Mouse (Mus musculus) megakaryocyte progenitor cell, adult 5-6 weeks (primary cell): ENCODE data around the gene Chaf1a. TPM values are rescaled to one million over a fixed set of nuclear protein-coding genes. Genes with fewer than 3 reads are reported as not detected.

Experiments used
- ATAC-seq: replicated peaks from 2 replicates; pipeline ENCODE4 v1.8.0; 2016; ENCODE audit warnings: mild to moderate bottlenecking, moderate TSS enrichment, inconsistent platforms; ENCODE audit not compliant: poor library complexity
- total RNA-seq, 2 experiments: library from RNA; stranded (forward) in 1 of 2; stranded (reverse) in 1 of 2; fragments of 157-497, 149-512 nt in 1 of 2; fragments of 200-1000 nt in 1 of 2; gene quantifications; 2 replicates each; pipeline versions ENCODE4 v1.2.3 to v1.2.4; 2015 to 2017

Gene Chaf1a
- total RNA-seq, 2 experiments from 2014 or later: 15.5 to 32.3 TPM

GRCm38 (mm10) chr17:56018347-56019131, 21.7 kb upstream of the Chaf1a start:
- ATAC-seq: peak; percentile 58

GRCm38 (mm10) chr17:56020400-56021084, 19.7 kb upstream of the Chaf1a start:
- ATAC-seq: no peak

GRCm38 (mm10) chr17:56021161-56021910, 18.9 kb upstream of the Chaf1a start:
- ATAC-seq: peak; percentile 29

GRCm38 (mm10) chr17:56022131-56022988, 17.9 kb upstream of the Chaf1a start:
- ATAC-seq: no peak

- no peak for ATAC-seq
These were observed 17.3 kb upstream of the Chaf1a start for GRCm38 (mm10) chr17:56022989-56023290.

- ATAC-seq: peak; percentile 63
These were observed 16.9 kb upstream of the Chaf1a start for GRCm38 (mm10) chr17:56023386-56023785.

- no peak for ATAC-seq
These were observed 15.8 kb upstream of the Chaf1a start for GRCm38 (mm10) chr17:56024476-56024875.

- no peak for ATAC-seq
These were observed 15.3 kb upstream of the Chaf1a start for GRCm38 (mm10) chr17:56024931-56025330.

GRCm38 (mm10) chr17:56026303-56026702, 13.9 kb upstream of the Chaf1a start:
- ATAC-seq: no peak

- no peak for ATAC-seq
These were observed 13.4 kb upstream of the Chaf1a start for GRCm38 (mm10) chr17:56026881-56027280.

- ATAC-seq: no peak
These were observed 12.3 kb upstream of the Chaf1a start for GRCm38 (mm10) chr17:56027801-56028441.

- no peak for ATAC-seq
These were observed 9.9 kb upstream of the Chaf1a start for GRCm38 (mm10) chr17:56030238-56030870.

- ATAC-seq: peak; percentile 87
These were observed 9.3 kb upstream of the Chaf1a start for GRCm38 (mm10) chr17:56030919-56031318.

- ATAC-seq: no peak
These were observed 8.8 kb upstream of the Chaf1a start for GRCm38 (mm10) chr17:56031431-56031830.

GRCm38 (mm10) chr17:56032127-56032733, 8.0 kb upstream of the Chaf1a start:
- no peak for ATAC-seq

- ATAC-seq: peak; percentile 14
These were observed 7.4 kb upstream of the Chaf1a start for GRCm38 (mm10) chr17:56032831-56033230.

GRCm38 (mm10) chr17:56034040-56034725, 6.1 kb upstream of the Chaf1a start:
- ATAC-seq: no peak

- no peak for ATAC-seq
These were observed 5.5 kb upstream of the Chaf1a start for GRCm38 (mm10) chr17:56034726-56035100.

GRCm38 (mm10) chr17:56035216-56035615, 5.0 kb upstream of the Chaf1a start:
- no peak for ATAC-seq
